Mouse (Mus musculus): ENCODE measurements around the gene Akr1c20. TPM values are rescaled to one million over a fixed set of nuclear protein-coding genes. Genes with fewer than 3 reads are reported as not detected.

Gene Akr1c20
- total RNA-seq (2014; fragmentation: Nextera tagmentation) (not detected in 2 replicates), total RNA-seq (2017) (not detected in 2 replicates), polyA plus RNA-seq (2012) (not detected in 2 replicates)

GRCm38 (mm10) chr13:4523201-4523838 is at the start of gene Akr1c20:
Gene Akr1c20 (minus strand): TSS chr13:4523345.
- no peaks in the 10 kb centered on the region for H3K36me3 ChIP-seq (replicated peaks)
- H3K27me3 ChIP-seq (ENCODE audit: insufficient read depth, low read length): no peaks in the 10 kb centered on the region
- TF ChIP-seq POLR2AphosphoS5 (IDR thresholded peaks at IDR 0.05; ENCODE audit: insufficient replicate concordance, low read depth, low read length): no peak
- no peak for TF ChIP-seq CTCF (IDR thresholded peaks at IDR 0.05; ENCODE audit: low read depth, low read length)
- no peak for TF ChIP-seq GATA1 (IDR thresholded peaks at IDR 0.05; ENCODE audit: borderline replicate concordance, low read length)
- no peak for TF ChIP-seq GATA2 (IDR thresholded peaks at IDR 0.05; ENCODE audit: borderline replicate concordance, low read depth, low read length)
- TF ChIP-seq TAL1 (conservative IDR thresholded peaks at IDR 0.05; ENCODE audit: low read depth, low read length): no peak
- H3K9me3 ChIP-seq (replicated peaks): no peaks in the 10 kb centered on the region
- DNase-seq (ENCODE audit: low spot score) (no peak), ATAC-seq (ENCODE audit: extremely low read depth, insufficient number of reproducible peaks, low FRiP score, poor library complexity, severe bottlenecking) (no peak)
- no peak within 1 kb of the TSS for H3K4me3 ChIP-seq (ENCODE audit: low read depth, low read length)
- H3K4me1 ChIP-seq (ENCODE audit: insufficient read depth, low read depth, low read length): no peaks in the 10 kb centered on the region

- Histone ChIP-seq H3K27me3 (ENCODE audit: insufficient read depth, low read length) (no peaks in the 10 kb centered on the region), H3K4me1 (ENCODE audit: insufficient read depth, low read depth, low read length) (no peaks in the 10 kb centered on the region), H3K4me3 (ENCODE audit: low read depth, low read length) (no peak overlapping the region), H3K9me3 (replicated peaks) (no peaks in the 10 kb centered on the region), H3K36me3 (replicated peaks) (no peaks in the 10 kb centered on the region)
- TF ChIP-seq GATA1 (IDR thresholded peaks at IDR 0.05; ENCODE audit: borderline replicate concordance, low read length) (no peak), TAL1 (conservative IDR thresholded peaks at IDR 0.05; ENCODE audit: low read depth, low read length) (no peak), GATA2 (IDR thresholded peaks at IDR 0.05; ENCODE audit: borderline replicate concordance, low read depth, low read length) (no peak), POLR2AphosphoS5 (IDR thresholded peaks at IDR 0.05; ENCODE audit: insufficient replicate concordance, low read depth, low read length) (no peak), CTCF (IDR thresholded peaks at IDR 0.05; ENCODE audit: low read depth, low read length) (no peak)
- ATAC-seq (ENCODE audit: extremely low read depth, insufficient number of reproducible peaks, low FRiP score, poor library complexity, severe bottlenecking) (no peak), DNase-seq (ENCODE audit: low spot score) (no peak)
Measured at GRCm38 (mm10) chr13:4565996-4566395, 42.9 kb upstream of the Akr1c20 start.

DNA sequence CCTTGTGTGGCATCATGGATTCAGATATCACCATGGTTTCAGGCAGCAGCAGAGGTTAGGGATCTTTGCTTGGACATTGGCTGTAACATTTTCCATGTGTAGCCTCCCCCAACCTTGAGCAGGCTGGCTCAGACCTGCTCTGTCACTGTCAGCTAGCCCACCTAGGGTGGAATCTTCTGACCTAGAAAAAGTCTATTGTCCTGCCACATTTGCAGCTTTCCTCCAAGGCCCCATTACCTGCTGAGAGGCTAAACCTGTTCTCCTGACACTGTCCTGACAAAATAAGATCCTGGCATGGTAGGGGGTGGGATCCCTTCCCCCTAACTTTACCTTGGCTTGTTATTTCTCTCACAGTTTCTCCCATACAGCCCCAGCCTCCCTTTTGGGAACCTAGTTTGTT is 37.4 kb upstream of the Akr1c20 start:
- ATAC-seq (ENCODE audit: extremely low read depth, insufficient number of reproducible peaks, low FRiP score, poor library complexity, severe bottlenecking) (no peak), DNase-seq (ENCODE audit: low spot score) (no peak)
- H3K9me3 ChIP-seq (replicated peaks): no peaks in the 10 kb centered on the region
- no peaks in the 10 kb centered on the region for H3K36me3 ChIP-seq (replicated peaks)
- H3K27me3 ChIP-seq (ENCODE audit: insufficient read depth, low read length): no peaks in the 10 kb centered on the region
- H3K4me3 ChIP-seq (ENCODE audit: low read depth, low read length): no peak overlapping the region
- H3K4me1 ChIP-seq (ENCODE audit: insufficient read depth, low read depth, low read length): no peaks in the 10 kb centered on the region
- no peak for TF ChIP-seq TAL1 (conservative IDR thresholded peaks at IDR 0.05; ENCODE audit: low read depth, low read length)
- no peak for TF ChIP-seq GATA1 (IDR thresholded peaks at IDR 0.05; ENCODE audit: borderline replicate concordance, low read length)
- TF ChIP-seq GATA2 (IDR thresholded peaks at IDR 0.05; ENCODE audit: borderline replicate concordance, low read depth, low read length): no peak
- no peak for TF ChIP-seq CTCF (IDR thresholded peaks at IDR 0.05; ENCODE audit: low read depth, low read length)
- no peak for TF ChIP-seq POLR2AphosphoS5 (IDR thresholded peaks at IDR 0.05; ENCODE audit: insufficient replicate concordance, low read depth, low read length)

- H3K27me3 ChIP-seq (ENCODE audit: insufficient read depth, low read length): no peaks in the 10 kb centered on the region
- DNase-seq (ENCODE audit: low spot score): no peak
- no peaks in the 10 kb centered on the region for H3K4me1 ChIP-seq (ENCODE audit: insufficient read depth, low read depth, low read length)
- no peaks in the 10 kb centered on the region for H3K36me3 ChIP-seq (replicated peaks)
- H3K9me3 ChIP-seq (replicated peaks): no peaks in the 10 kb centered on the region
- no peak overlapping the region for H3K4me3 ChIP-seq (ENCODE audit: low read depth, low read length)
- ATAC-seq (ENCODE audit: extremely low read depth, insufficient number of reproducible peaks, low FRiP score, poor library complexity, severe bottlenecking): no peak
- TF ChIP-seq GATA2 (IDR thresholded peaks at IDR 0.05; ENCODE audit: borderline replicate concordance, low read depth, low read length) (no peak), TAL1 (conservative IDR thresholded peaks at IDR 0.05; ENCODE audit: low read depth, low read length) (no peak), CTCF (IDR thresholded peaks at IDR 0.05; ENCODE audit: low read depth, low read length) (no peak), POLR2AphosphoS5 (IDR thresholded peaks at IDR 0.05; ENCODE audit: insufficient replicate concordance, low read depth, low read length) (no peak), GATA1 (IDR thresholded peaks at IDR 0.05; ENCODE audit: borderline replicate concordance, low read length) (no peak)
Measured at GRCm38 (mm10) chr13:4559143-4559542, 36.0 kb upstream of the Akr1c20 start.

- Histone ChIP-seq H3K27me3 (ENCODE audit: insufficient read depth, low read length) (no peaks in the 10 kb centered on the region), H3K36me3 (replicated peaks) (no peaks in the 10 kb centered on the region), H3K4me3 (ENCODE audit: low read depth, low read length) (no peak overlapping the region), H3K9me3 (replicated peaks) (no peaks in the 10 kb centered on the region), H3K4me1 (ENCODE audit: insufficient read depth, low read depth, low read length) (no peaks in the 10 kb centered on the region)
- TF ChIP-seq POLR2AphosphoS5 (IDR thresholded peaks at IDR 0.05; ENCODE audit: insufficient replicate concordance, low read depth, low read length): no peak
- TF ChIP-seq GATA1 (IDR thresholded peaks at IDR 0.05; ENCODE audit: borderline replicate concordance, low read length): no peak
- TF ChIP-seq GATA2 (IDR thresholded peaks at IDR 0.05; ENCODE audit: borderline replicate concordance, low read depth, low read length): no peak
- no peak for TF ChIP-seq TAL1 (conservative IDR thresholded peaks at IDR 0.05; ENCODE audit: low read depth, low read length)
- TF ChIP-seq CTCF (IDR thresholded peaks at IDR 0.05; ENCODE audit: low read depth, low read length): no peak
- ATAC-seq (ENCODE audit: extremely low read depth, insufficient number of reproducible peaks, low FRiP score, poor library complexity, severe bottlenecking): no peak
- DNase-seq (ENCODE audit: low spot score): no peak
Measured at GRCm38 (mm10) chr13:4514811-4515210, 8.3 kb downstream of the Akr1c20 start.

DNA sequence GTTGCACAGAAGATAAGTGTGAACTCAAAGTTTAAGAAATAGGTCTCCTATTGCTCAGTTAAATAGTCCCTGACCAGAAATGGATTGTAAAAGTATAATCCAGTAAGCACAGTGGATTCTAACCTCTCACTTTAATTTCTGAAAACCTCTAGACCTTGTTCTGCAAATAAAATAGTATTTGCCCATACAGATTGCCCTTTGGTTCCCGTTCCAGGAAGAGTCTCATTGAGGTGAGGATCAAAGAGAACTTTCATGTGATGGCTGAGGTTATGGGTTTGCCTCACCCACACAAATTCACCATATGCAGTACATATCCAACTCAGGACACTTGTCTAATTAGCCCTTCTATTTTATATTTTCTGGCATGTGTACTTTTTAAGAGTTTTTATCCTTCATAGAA is 55.2 kb downstream of the Akr1c20 start:
- Histone ChIP-seq H3K36me3 (replicated peaks) (no peaks in the 10 kb centered on the region), H3K9me3 (replicated peaks) (no peaks in the 10 kb centered on the region), H3K4me1 (ENCODE audit: insufficient read depth, low read depth, low read length) (no peaks in the 10 kb centered on the region), H3K4me3 (ENCODE audit: low read depth, low read length) (no peak overlapping the region), H3K27me3 (ENCODE audit: insufficient read depth, low read length) (no peaks in the 10 kb centered on the region)
- DNase-seq (ENCODE audit: low spot score) (no peak), ATAC-seq (ENCODE audit: extremely low read depth, insufficient number of reproducible peaks, low FRiP score, poor library complexity, severe bottlenecking) (no peak)
- no peak for TF ChIP-seq GATA1 (IDR thresholded peaks at IDR 0.05; ENCODE audit: borderline replicate concordance, low read length)
- no peak for TF ChIP-seq CTCF (IDR thresholded peaks at IDR 0.05; ENCODE audit: low read depth, low read length)
- no peak for TF ChIP-seq POLR2AphosphoS5 (IDR thresholded peaks at IDR 0.05; ENCODE audit: insufficient replicate concordance, low read depth, low read length)
- no peak for TF ChIP-seq GATA2 (IDR thresholded peaks at IDR 0.05; ENCODE audit: borderline replicate concordance, low read depth, low read length)
- no peak for TF ChIP-seq TAL1 (conservative IDR thresholded peaks at IDR 0.05; ENCODE audit: low read depth, low read length)
